Mouse (Mus musculus) 3134 (cell line): ENCODE data around the gene Zfp354b.

Source experiments
- DNase-seq: peaks from one replicate; pipeline ENCODE4 v3.0.0-alpha.2; 2011; ENCODE audit warnings: low spot score; ENCODE audit not compliant: insufficient read length; ENCODE audit errors: extremely low read depth

Zfp354b gene

GRCm38 (mm10) chr11:50886231-50886932 lies 45.1 kb downstream of the Zfp354b start:
- no peak for DNase-seq

- DNase-seq, result no peak
Observed at GRCm38 (mm10) chr11:50883756-50884155, 47.7 kb downstream of the Zfp354b start.

GRCm38 (mm10) chr11:50878641-50879040 lies 52.8 kb downstream of the Zfp354b start:
- DNase-seq, result no peak
